Mouse (Mus musculus): Measurements from ENCODE around the gene Rtn4ip1. TPM values are rescaled to one million over a fixed set of nuclear protein-coding genes. Genes with fewer than 3 reads are reported as not detected.
A peak's percentile ranks its signal among the peaks of the same experiment; 100 is the strongest.

The Rtn4ip1 gene
- 10 to 100 TPM; 27.5 to 29.7 TPM for total RNA-seq (2021)
- long read RNA-seq, experiment 1, transcript Rtn4ip1-201 (9 exons, 2,981 nt), result major isoform, 40 of 45 reads
- long read RNA-seq, experiment 1, partial matches to known transcripts, result 1 of 45 reads
- long read RNA-seq, experiment 1, other reads (novel, unspliced or antisense), result 4 of 45 reads
- long read RNA-seq, experiment 2, transcript Rtn4ip1-201 (9 exons, 2,981 nt), result major isoform, 80 of 97 reads
- long read RNA-seq, experiment 2, partial matches to known transcripts, result 14 of 97 reads
- long read RNA-seq, experiment 2, other reads (novel, unspliced or antisense), result 3 of 97 reads

GRCm38 (mm10) chr10:43901578-43902194 is at the start of gene Rtn4ip1, which contains the start of gene Qrsl1:
Gene Rtn4ip1, plus strand, starts transcription at chr10:43901807.
Gene Qrsl1, minus strand, starts transcription at chr10:43901745.
- peak; percentile 92 to 93 for DNase-seq (ENCODE audit: low spot score in 2 of 2)

GRCm38 (mm10) chr10:43851898-43852297 is 49.7 kb upstream of the Rtn4ip1 start:
- no peak for DNase-seq (ENCODE audit: low spot score in 2 of 2)

- no peak for DNase-seq (ENCODE audit: low spot score in 2 of 2)
Measured at GRCm38 (mm10) chr10:43855916-43856315, 45.7 kb upstream of the Rtn4ip1 start.

DNA sequence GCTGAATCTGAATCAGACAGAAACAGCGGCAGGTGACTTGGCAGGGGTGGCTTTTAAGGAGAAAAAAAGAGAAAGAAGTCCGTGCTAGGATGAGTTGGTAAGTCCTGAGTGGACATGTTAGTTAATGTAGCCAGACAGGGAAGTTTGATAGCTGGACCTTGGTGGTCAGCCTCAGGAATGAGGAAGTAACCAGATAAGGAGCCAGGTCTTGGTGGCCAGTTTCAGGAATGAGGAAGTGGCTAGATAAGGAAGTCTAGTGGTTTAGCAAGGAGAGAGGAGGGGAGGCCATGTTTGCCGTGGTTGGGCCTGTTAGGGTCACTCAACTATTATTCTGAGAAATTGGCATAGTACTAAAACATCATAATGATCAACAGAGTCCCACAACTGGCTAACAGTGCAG is 45.3 kb upstream of the Rtn4ip1 start:
- no peak for DNase-seq (ENCODE audit: low spot score in 2 of 2)

- peak; percentile 5 to 45 for DNase-seq (ENCODE audit: low spot score in 2 of 2)
Measured at GRCm38 (mm10) chr10:43870752-43871151, 30.9 kb upstream of the Rtn4ip1 start.

GRCm38 (mm10) chr10:43871458-43871857 is 30.1 kb upstream of the Rtn4ip1 start:
- no peak for DNase-seq (ENCODE audit: low spot score in 2 of 2)

- DNase-seq (ENCODE audit: low spot score in 2 of 2), result no peak
Measured at GRCm38 (mm10) chr10:43887676-43888075, 13.9 kb upstream of the Rtn4ip1 start.

- DNase-seq (ENCODE audit: low spot score in 2 of 2), result no peak
Measured at GRCm38 (mm10) chr10:43888976-43889375, 12.6 kb upstream of the Rtn4ip1 start.

- no peak for DNase-seq (ENCODE audit: low spot score in 2 of 2)
Measured at GRCm38 (mm10) chr10:43892971-43893370, 8.6 kb upstream of the Rtn4ip1 start.

DNA sequence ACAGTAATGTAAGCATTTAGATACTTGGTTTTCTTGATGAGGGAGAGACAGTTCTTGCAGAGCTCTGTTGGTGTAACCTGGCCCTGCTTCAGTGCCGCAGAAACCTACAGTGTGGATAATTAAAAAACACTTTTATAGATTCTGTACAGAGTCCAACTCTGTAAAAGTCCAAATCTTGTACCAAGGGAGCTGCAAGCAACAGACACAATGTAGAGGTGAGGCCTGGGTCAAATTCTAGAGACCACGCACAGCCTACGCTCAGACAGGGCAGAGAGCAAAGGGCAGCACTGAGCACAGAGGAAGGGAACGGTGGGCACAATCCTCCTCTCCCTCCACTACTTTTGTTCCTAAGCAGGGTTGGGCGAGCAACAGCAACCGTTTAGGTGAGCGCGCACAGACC is 5.5 kb upstream of the Rtn4ip1 start:
- DNase-seq (ENCODE audit: low spot score in 2 of 2), result no peak

DNA sequence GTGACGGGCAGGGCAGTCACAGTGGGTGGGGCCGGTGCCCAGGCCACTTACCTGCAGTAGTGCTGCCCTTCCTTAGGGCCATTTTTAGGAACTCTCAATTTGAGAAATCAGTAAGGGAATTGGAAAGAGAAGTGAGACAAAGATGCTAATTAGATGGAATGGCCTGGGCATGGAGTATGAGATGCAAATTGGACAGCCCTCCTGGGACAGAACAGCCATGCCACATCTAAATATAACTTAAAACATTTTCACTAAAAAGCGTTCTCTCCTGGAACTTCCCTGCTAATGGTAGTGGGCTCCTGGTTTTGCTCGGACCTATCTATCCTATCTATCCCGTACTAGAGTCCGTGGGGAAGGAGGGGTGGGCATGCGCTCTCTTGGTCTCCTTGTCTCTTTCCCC is 3.3 kb upstream of the Rtn4ip1 start:
- DNase-seq (ENCODE audit: low spot score in 2 of 2), result no peak

DNA sequence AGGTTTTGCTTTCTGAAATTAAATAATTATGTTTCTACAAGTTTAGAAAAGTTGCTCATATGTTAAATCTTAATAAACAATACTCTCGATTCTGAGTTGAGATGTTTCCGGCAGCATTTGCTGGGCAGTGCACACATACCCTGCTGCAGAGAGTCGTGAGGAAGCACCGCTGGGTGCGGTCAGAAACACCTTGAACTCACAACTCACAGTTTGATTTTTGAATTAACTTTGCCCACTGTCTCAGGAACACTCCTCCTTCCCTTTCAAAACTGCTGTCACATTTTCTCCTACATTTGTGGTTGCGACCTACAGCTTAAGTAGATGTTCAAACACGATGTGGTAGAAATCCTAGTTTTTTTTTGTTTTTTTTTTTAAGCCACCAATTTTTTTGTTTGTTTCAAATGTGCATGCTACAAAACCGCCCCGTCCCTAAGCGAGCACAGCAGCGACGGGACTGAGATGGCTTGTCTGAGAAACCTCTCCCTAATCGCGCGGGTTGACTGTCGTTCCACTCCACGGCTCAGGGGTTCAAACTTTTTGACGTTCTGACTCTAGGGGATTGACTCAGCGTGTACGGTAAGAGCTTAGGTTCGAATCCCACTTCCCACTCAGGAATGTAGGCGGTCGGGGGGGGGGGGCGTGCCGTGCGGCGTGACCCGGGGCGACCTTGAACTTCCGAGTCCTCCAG is 580 bp upstream of the Rtn4ip1 start:
- DNase-seq (ENCODE audit: low spot score in 2 of 2), result no peak

GRCm38 (mm10) chr10:43904569-43904968 is 3.0 kb downstream of the Rtn4ip1 start:
- no peak for DNase-seq (ENCODE audit: low spot score in 2 of 2)

DNA sequence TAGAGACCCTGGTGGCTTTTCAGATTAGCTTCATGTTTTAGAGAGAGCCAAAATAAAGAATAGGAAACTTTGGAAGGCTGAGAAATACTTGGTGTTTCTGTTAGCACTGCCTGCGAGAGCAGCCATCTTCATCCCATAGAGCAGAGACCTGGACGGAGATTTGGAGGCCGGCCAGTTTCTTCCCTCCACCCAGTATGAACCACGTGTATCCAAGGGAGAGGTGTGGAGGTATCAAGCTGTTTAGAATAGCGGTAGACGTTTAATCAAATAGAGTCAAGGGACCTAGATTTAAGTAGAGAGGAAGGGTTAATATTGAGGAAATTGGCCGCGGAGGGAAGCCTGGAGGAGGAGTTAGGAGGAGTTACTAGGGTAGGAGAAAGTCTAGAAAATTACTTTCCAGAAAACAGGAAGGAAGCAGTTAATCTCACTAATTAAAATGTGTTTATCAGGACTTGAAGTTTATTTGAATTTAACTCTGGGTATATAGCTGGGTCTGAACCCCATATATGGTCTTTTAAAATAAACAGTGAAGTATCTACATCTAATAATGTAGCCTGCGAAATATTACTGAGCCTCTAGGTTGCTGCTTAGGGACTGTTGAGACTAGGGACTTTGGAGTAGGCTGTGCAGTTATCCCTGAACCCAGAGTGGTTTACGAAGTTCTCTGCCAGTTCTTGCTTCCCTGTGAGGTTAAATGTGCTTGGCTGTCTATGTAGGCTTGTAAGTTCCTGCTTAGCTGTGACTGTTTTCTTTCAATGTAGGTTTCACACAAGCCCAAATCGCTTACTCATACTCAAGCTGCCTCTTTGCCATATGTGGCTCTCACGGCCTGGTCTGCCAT is 8.6 kb downstream of the Rtn4ip1 start:
- DNase-seq (ENCODE audit: low spot score in 2 of 2), result no peak

- DNase-seq (ENCODE audit: low spot score in 2 of 2), result no peak
Measured at GRCm38 (mm10) chr10:43910873-43911142, 9.2 kb downstream of the Rtn4ip1 start.

DNA sequence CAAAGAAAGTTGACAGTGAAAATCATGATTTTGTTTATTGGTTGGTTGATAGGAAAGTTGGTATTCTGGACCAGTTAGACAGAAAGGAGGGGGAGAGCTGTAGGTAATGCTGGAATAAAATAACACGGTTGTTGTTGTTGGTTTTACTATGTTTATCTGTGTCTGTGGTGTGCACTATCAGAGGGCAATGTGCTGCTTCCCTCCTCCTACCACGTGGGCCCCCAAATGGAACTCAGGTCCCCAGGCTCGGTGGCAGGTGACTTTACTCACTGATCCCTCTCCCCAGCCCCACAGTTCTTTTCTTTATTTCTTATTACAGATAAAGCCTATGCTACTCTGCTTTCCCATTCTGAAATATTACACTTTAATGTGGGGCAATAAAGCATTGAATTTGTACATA is 10.6 kb downstream of the Rtn4ip1 start:
- no peak for DNase-seq (ENCODE audit: low spot score in 2 of 2)

DNA sequence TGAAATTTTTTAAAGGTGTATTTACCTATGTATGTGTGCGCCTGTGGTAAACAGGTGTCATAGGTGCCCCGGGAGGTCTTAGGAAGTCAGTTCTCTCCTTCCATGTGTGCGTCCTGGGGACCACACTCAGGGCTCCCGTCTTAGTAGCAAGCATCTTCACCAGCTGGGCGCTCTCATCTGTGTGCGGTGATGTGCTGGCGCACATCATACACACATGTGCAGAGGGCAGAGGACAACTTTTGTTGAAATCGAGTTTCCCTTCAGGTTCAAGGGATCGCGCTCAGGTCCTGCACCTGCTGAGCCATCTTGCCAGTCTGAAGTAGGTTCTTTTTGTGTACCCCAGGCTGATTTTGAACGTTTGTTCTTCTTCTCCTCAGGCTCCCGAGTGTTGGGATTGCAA is 14.6 kb downstream of the Rtn4ip1 start:
- no peak for DNase-seq (ENCODE audit: low spot score in 2 of 2)

GRCm38 (mm10) chr10:43916737-43917136 is 15.1 kb downstream of the Rtn4ip1 start:
- no peak for DNase-seq (ENCODE audit: low spot score in 2 of 2)

GRCm38 (mm10) chr10:43918696-43919608 is 17.3 kb downstream of the Rtn4ip1 start:
- peak; percentile 71 to 80 for DNase-seq (ENCODE audit: low spot score in 2 of 2)

DNA sequence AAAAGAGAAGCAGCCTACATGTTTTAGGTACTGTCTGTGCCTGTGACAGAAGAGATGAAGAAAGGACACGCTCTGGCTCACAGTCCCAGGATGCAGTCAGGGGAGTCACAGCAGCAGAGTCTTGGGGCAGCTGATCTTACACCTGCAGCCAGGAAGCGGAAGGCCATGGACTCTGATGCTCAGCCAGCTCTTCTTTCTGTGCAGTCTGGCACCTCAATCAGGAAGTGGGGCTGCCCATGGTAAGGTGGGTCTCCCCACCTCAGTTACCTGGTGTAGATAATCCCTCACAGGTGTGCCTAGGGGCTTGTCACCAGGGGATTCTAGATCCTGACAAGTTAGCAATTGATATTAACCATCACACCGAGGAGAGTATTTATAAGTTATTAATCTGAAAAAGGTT is 21.5 kb downstream of the Rtn4ip1 start:
- no peak for DNase-seq (ENCODE audit: low spot score in 2 of 2)

Data from adrenal gland, adult 18-20 months (tissue).